Mouse (Mus musculus): ENCODE results near the gene Kmt2c. TPM values are rescaled to one million over a fixed set of nuclear protein-coding genes. Genes with fewer than 3 reads are reported as not detected.

Gene Kmt2c
- polyA plus RNA-seq, 1 experiment from 2014 or later: 13.6 TPM

DNA sequence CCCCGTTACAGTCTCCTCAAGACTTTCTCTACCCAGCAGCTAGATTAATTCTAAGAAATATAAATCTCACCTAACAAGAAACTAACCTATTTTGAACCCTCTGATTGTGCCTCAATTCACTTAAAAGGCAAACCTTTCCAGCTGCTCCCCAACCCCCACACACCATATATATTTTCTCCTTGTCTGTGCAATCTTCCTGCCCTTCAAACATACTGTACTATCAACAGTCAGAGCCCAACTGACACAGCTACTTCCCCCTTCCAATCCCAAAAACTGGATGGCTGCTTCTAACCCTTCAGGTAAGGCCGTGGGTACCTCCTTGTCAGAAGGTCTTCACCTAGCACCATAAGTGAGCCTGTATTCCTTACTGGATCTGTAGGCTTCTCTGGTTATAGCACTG is 130.2 kb downstream of the Kmt2c start:
- ATAC-seq (ENCODE audit: insufficient read depth, low FRiP score): no peak
- Histone ChIP-seq H3K4me1 (ENCODE audit: control insufficient read depth, insufficient read depth, low read length) (no peaks in the 10 kb centered on the region), H3K27ac (ENCODE audit: low read length) (no peak overlapping the region), H3K4me3 (replicated peaks; ENCODE audit: low read length) (no peak overlapping the region), H3K4me2 (ENCODE audit: low read depth, low read length) (no peak overlapping the region), H3K27me3 (ENCODE audit: control insufficient read depth, insufficient read depth, low read length) (no peaks in the 10 kb centered on the region), H3K36me3 (ENCODE audit: control insufficient read depth, insufficient read depth, low read length) (no peaks in the 10 kb centered on the region), H3K9me3 (replicated peaks; ENCODE audit: control insufficient read depth, low read length) (no peaks in the 10 kb centered on the region), H3K9ac (ENCODE audit: low read length) (no peak overlapping the region)
- WGBS: 93% methylated on average over 2 of the region's 2 CpGs

GRCm38 (mm10) chr5:25367126-25367525 is 131.5 kb downstream of the Kmt2c start:
- no peak overlapping the region for H3K4me2 ChIP-seq (ENCODE audit: low read depth, low read length)
- no peak overlapping the region for H3K27ac ChIP-seq (ENCODE audit: low read length)
- 76% methylated on average over 1 of the region's 1 CpGs for WGBS
- H3K9me3 ChIP-seq (replicated peaks; ENCODE audit: control insufficient read depth, low read length): no peaks in the 10 kb centered on the region
- no peak overlapping the region for H3K4me3 ChIP-seq (replicated peaks; ENCODE audit: low read length)
- no peaks in the 10 kb centered on the region for H3K4me1 ChIP-seq (ENCODE audit: control insufficient read depth, insufficient read depth, low read length)
- no peak for ATAC-seq (ENCODE audit: insufficient read depth, low FRiP score)
- H3K27me3 ChIP-seq (ENCODE audit: control insufficient read depth, insufficient read depth, low read length): no peaks in the 10 kb centered on the region
- H3K9ac ChIP-seq (ENCODE audit: low read length): no peak overlapping the region
- H3K36me3 ChIP-seq (ENCODE audit: control insufficient read depth, insufficient read depth, low read length): no peaks in the 10 kb centered on the region

DNA sequence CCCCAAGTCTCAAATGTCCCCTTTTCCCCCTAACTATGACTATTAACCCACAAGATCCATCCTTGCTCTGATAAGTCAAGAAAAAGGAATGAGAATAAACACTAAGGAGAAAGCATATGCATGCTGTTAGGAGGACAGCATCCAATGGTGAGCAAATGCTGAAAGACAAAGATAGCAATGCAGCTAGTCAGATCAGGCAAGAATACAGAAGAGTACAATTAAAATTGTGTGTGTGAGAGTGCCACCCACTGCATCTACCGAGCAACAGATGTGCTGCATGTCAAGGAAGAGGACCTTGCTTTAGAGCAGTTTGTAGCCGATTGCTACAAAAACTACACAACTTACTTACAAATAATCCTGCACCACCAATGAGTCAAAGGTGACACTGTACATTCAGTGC is 145.1 kb downstream of the Kmt2c start:
- Histone ChIP-seq H3K4me3 (replicated peaks; ENCODE audit: low read length) (no peak overlapping the region), H3K27ac (ENCODE audit: low read length) (no peak overlapping the region), H3K36me3 (ENCODE audit: control insufficient read depth, insufficient read depth, low read length) (0 out of 2 replicates have a peak, but pooled peaks cover 6% of the 10 kb centered on the region), H3K4me1 (ENCODE audit: control insufficient read depth, insufficient read depth, low read length) (no peaks in the 10 kb centered on the region), H3K9ac (ENCODE audit: low read length) (no peak overlapping the region), H3K27me3 (ENCODE audit: control insufficient read depth, insufficient read depth, low read length) (no peaks in the 10 kb centered on the region), H3K4me2 (ENCODE audit: low read depth, low read length) (no peak overlapping the region), H3K9me3 (replicated peaks; ENCODE audit: control insufficient read depth, low read length) (no peaks in the 10 kb centered on the region)
- WGBS: 90% methylated on average over 2 of the region's 2 CpGs
- ATAC-seq (ENCODE audit: insufficient read depth, low FRiP score): no peak

GRCm38 (mm10) chr5:25331322-25331721 is 167.3 kb downstream of the Kmt2c start:
- H3K27ac ChIP-seq (ENCODE audit: low read length): no peak overlapping the region
- H3K36me3 ChIP-seq (ENCODE audit: control insufficient read depth, insufficient read depth, low read length): peaks cover 2% of the 10 kb centered on the region; the same call in 1 of the 2 replicates
- no peaks in the 10 kb centered on the region for H3K9me3 ChIP-seq (replicated peaks; ENCODE audit: control insufficient read depth, low read length)
- H3K27me3 ChIP-seq (ENCODE audit: control insufficient read depth, insufficient read depth, low read length): no peaks in the 10 kb centered on the region
- no peaks in the 10 kb centered on the region for H3K4me1 ChIP-seq (ENCODE audit: control insufficient read depth, insufficient read depth, low read length)
- H3K4me2 ChIP-seq (ENCODE audit: low read depth, low read length): no peak overlapping the region
- H3K4me3 ChIP-seq (replicated peaks; ENCODE audit: low read length): no peak overlapping the region
- WGBS: 89% methylated on average over 2 of the region's 2 CpGs
- H3K9ac ChIP-seq (ENCODE audit: low read length): no peak overlapping the region
- no peak for ATAC-seq (ENCODE audit: insufficient read depth, low FRiP score)

GRCm38 (mm10) chr5:25313881-25314280 is 184.7 kb downstream of the Kmt2c start:
- Histone ChIP-seq H3K4me2 (ENCODE audit: low read depth, low read length) (no peak overlapping the region), H3K27me3 (ENCODE audit: control insufficient read depth, insufficient read depth, low read length) (no peaks in the 10 kb centered on the region), H3K4me1 (ENCODE audit: control insufficient read depth, insufficient read depth, low read length) (no peaks in the 10 kb centered on the region), H3K9me3 (replicated peaks; ENCODE audit: control insufficient read depth, low read length) (no peaks in the 10 kb centered on the region), H3K9ac (ENCODE audit: low read length) (no peak overlapping the region), H3K4me3 (replicated peaks; ENCODE audit: low read length) (no peak overlapping the region), H3K27ac (ENCODE audit: low read length) (no peak overlapping the region), H3K36me3 (ENCODE audit: control insufficient read depth, insufficient read depth, low read length) (peaks cover 20% of the 10 kb centered on the region)
- WGBS: 70% methylated on average over 6 of the region's 6 CpGs
- ATAC-seq (ENCODE audit: insufficient read depth, low FRiP score): no peak

DNA sequence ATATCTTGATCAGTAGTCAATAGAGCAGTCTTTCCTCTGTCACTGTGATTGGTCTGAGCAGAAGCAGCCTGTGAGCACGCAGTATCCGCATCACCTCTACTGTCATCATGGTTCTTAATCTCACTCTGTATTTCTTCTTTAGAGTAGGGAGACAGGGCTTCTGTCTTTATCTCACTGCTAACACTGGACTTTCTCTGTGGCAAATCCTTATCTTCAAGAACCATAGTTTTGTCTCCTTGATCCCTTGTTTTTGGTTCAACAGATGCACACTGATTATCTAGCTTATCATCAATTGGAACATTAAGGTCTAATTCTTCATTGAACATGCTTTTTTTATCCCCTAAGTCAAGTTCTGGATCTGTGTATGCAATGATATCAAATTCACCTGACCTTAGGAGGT is 188.4 kb downstream of the Kmt2c start:
- peaks cover 17% of the 10 kb centered on the region for H3K36me3 ChIP-seq (ENCODE audit: control insufficient read depth, insufficient read depth, low read length)
- no peak overlapping the region for H3K4me3 ChIP-seq (replicated peaks; ENCODE audit: low read length)
- no peak overlapping the region for H3K9ac ChIP-seq (ENCODE audit: low read length)
- no peaks in the 10 kb centered on the region for H3K4me1 ChIP-seq (ENCODE audit: control insufficient read depth, insufficient read depth, low read length)
- 86% methylated on average over 2 of the region's 2 CpGs for WGBS
- H3K9me3 ChIP-seq (replicated peaks; ENCODE audit: control insufficient read depth, low read length): no peaks in the 10 kb centered on the region
- H3K27me3 ChIP-seq (ENCODE audit: control insufficient read depth, insufficient read depth, low read length): no peaks in the 10 kb centered on the region
- no peak overlapping the region for H3K4me2 ChIP-seq (ENCODE audit: low read depth, low read length)
- no peak overlapping the region for H3K27ac ChIP-seq (ENCODE audit: low read length)
- ATAC-seq (ENCODE audit: insufficient read depth, low FRiP score): no peak

- H3K4me1 ChIP-seq (ENCODE audit: control insufficient read depth, insufficient read depth, low read length): no peaks in the 10 kb centered on the region
- H3K9ac ChIP-seq (ENCODE audit: low read length): no peak overlapping the region
- no peak for ATAC-seq (ENCODE audit: insufficient read depth, low FRiP score)
- peaks cover 17% of the 10 kb centered on the region for H3K36me3 ChIP-seq (ENCODE audit: control insufficient read depth, insufficient read depth, low read length)
- no peaks in the 10 kb centered on the region for H3K9me3 ChIP-seq (replicated peaks; ENCODE audit: control insufficient read depth, low read length)
- H3K27me3 ChIP-seq (ENCODE audit: control insufficient read depth, insufficient read depth, low read length): no peaks in the 10 kb centered on the region
- H3K4me2 ChIP-seq (ENCODE audit: low read depth, low read length): no peak overlapping the region
- H3K4me3 ChIP-seq (replicated peaks; ENCODE audit: low read length): no peak overlapping the region
- WGBS: 67% methylated on average over 3 of the region's 3 CpGs
- H3K27ac ChIP-seq (ENCODE audit: low read length): no peak overlapping the region
These were observed 201.8 kb downstream of the Kmt2c start for GRCm38 (mm10) chr5:25296830-25297229.

GRCm38 (mm10) chr5:25283988-25284387 is 214.6 kb downstream of the Kmt2c start:
- Histone ChIP-seq H3K27me3 (ENCODE audit: control insufficient read depth, insufficient read depth, low read length) (no peaks in the 10 kb centered on the region), H3K9ac (ENCODE audit: low read length) (no peak overlapping the region), H3K4me1 (ENCODE audit: control insufficient read depth, insufficient read depth, low read length) (no peaks in the 10 kb centered on the region), H3K27ac (ENCODE audit: low read length) (no peak overlapping the region), H3K36me3 (ENCODE audit: control insufficient read depth, insufficient read depth, low read length) (peaks cover 24% of the 10 kb centered on the region), H3K4me3 (replicated peaks; ENCODE audit: low read length) (no peak overlapping the region), H3K9me3 (replicated peaks; ENCODE audit: control insufficient read depth, low read length) (no peaks in the 10 kb centered on the region), H3K4me2 (ENCODE audit: low read depth, low read length) (no peak overlapping the region)
- WGBS: 94% methylated on average over 13 of the region's 13 CpGs
- no peak for ATAC-seq (ENCODE audit: insufficient read depth, low FRiP score)

DNA sequence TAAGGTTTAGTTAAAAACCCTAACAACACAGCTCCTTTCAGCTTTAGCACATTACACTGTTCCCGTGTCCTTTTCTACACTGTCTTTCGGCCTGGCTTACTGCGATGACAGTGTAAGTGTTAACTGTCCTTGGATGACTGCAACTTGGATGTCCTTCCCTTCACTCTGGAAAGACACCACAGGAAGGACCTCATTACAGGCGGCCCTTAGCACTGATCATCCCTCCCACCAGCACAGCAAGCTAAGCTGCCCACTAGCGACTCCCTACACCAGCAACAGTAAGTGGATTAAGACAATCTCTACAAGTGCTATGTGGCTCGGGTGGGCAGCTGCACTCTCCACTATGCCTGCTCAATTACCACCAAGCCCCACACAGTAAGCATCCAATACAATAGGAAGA is 222.2 kb downstream of the Kmt2c start:
- Histone ChIP-seq H3K4me1 (ENCODE audit: control insufficient read depth, insufficient read depth, low read length) (no peaks in the 10 kb centered on the region), H3K4me2 (ENCODE audit: low read depth, low read length) (no peak overlapping the region), H3K36me3 (ENCODE audit: control insufficient read depth, insufficient read depth, low read length) (peaks cover 20% of the 10 kb centered on the region), H3K9me3 (replicated peaks; ENCODE audit: control insufficient read depth, low read length) (no peaks in the 10 kb centered on the region), H3K27me3 (ENCODE audit: control insufficient read depth, insufficient read depth, low read length) (no peaks in the 10 kb centered on the region), H3K27ac (ENCODE audit: low read length) (no peak overlapping the region), H3K9ac (ENCODE audit: low read length) (no peak overlapping the region), H3K4me3 (replicated peaks; ENCODE audit: low read length) (no peak overlapping the region)
- WGBS: 83% methylated on average over 6 of the region's 6 CpGs
- no peak for ATAC-seq (ENCODE audit: insufficient read depth, low FRiP score)

DNA sequence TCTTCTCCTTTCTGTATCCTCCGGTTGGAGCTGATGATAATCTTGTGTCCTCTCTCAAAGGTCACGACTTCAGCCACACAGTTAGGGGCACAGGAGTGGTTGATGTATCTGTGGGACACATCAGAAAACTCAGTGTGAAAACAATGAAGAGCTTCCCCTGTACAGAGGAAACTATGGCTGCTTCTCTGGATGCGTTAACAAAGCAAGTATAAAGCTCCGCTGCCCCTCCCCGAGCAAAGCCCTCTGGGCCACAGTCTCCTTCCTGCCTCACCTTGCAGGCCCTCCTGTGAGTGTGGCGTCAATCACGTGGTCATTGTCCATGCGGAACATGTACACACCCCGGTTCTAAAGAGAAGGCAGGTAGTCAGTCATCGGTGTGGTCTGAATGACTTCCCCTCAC is 223.0 kb downstream of the Kmt2c start:
- no peaks in the 10 kb centered on the region for H3K9me3 ChIP-seq (replicated peaks; ENCODE audit: control insufficient read depth, low read length)
- H3K9ac ChIP-seq (ENCODE audit: low read length): no peak overlapping the region
- H3K27me3 ChIP-seq (ENCODE audit: control insufficient read depth, insufficient read depth, low read length): no peaks in the 10 kb centered on the region
- no peak overlapping the region for H3K27ac ChIP-seq (ENCODE audit: low read length)
- WGBS: 82% methylated on average over 10 of the region's 10 CpGs
- no peak for ATAC-seq (ENCODE audit: insufficient read depth, low FRiP score)
- H3K4me1 ChIP-seq (ENCODE audit: control insufficient read depth, insufficient read depth, low read length): no peaks in the 10 kb centered on the region
- H3K4me3 ChIP-seq (replicated peaks; ENCODE audit: low read length): no peak overlapping the region
- no peak overlapping the region for H3K4me2 ChIP-seq (ENCODE audit: low read depth, low read length)
- H3K36me3 ChIP-seq (ENCODE audit: control insufficient read depth, insufficient read depth, low read length): peaks cover 16% of the 10 kb centered on the region; the same call in 1 of the 2 replicates

Measured in stomach, embryonic 16.5 days (tissue).